Mouse (Mus musculus): ENCODE results near the gene Adh7. TPM values are rescaled to one million over a fixed set of nuclear protein-coding genes. Genes with fewer than 3 reads are reported as not detected.

The Adh7 gene
- polyA plus RNA-seq, 1 experiment from 2014 or later, result not detected

DNA sequence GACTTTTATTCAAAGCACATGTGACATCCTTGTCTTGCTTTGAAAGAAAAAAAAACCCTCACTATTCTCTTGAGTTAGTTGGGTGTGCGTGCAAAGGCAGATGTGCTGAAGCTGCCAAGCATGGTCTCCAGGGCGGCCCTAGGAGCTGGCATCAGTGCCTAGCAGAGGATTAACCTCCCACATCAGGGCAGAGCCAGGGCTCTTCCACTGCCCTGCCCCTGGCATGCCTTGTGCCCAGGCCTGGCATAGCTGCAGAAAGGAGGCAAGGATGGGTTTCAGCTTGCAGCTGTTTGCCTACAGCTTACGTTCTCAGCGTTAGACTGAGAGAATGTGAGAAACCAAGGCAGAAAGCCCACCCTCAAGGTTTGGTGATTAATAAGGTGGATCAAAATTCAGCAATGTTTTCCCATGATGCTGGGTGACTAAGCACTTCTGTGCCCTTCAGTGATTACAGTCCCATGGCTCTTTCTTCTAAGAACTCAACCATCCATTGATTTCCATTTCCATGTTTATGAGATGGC is 5.1 kb upstream of the Adh7 start:
- ATAC-seq (replicated peaks; ENCODE audit: insufficient number of reproducible peaks, low FRiP score, low TSS enrichment, low read depth) (no peak), DNase-seq (ENCODE audit: low spot score) (no peak)
- no peaks in the 10 kb centered on the region for H3K9me3 ChIP-seq (replicated peaks; ENCODE audit: control insufficient read depth, low read length)
- H3K4me3 ChIP-seq (ENCODE audit: low read depth, low read length), result no peak overlapping the region
- no peaks in the 10 kb centered on the region for H3K27me3 ChIP-seq (ENCODE audit: control insufficient read depth, insufficient read depth, low read length)
- H3K9ac ChIP-seq (replicated peaks; ENCODE audit: low read length), result no peak overlapping the region
- no peaks in the 10 kb centered on the region; the same call in 1 of the 2 replicates for H3K4me1 ChIP-seq (ENCODE audit: control insufficient read depth, insufficient read depth, low read length)
- no peak overlapping the region for H3K27ac ChIP-seq (replicated peaks; ENCODE audit: low read depth, low read length)
- H3K4me2 ChIP-seq (ENCODE audit: low read depth, low read length), result no peak overlapping the region
- 87% methylated on average over 4 of the region's 4 CpGs for WGBS
- no peaks in the 10 kb centered on the region for H3K36me3 ChIP-seq (replicated peaks; ENCODE audit: control insufficient read depth, insufficient read depth, low read depth, low read length)

- Histone ChIP-seq H3K4me1 (ENCODE audit: control insufficient read depth, insufficient read depth, low read length) (no peaks in the 10 kb centered on the region; the same call in 1 of the 2 replicates), H3K27ac (replicated peaks; ENCODE audit: low read depth, low read length) (no peak overlapping the region), H3K4me3 (ENCODE audit: low read depth, low read length) (no peak overlapping the region), H3K4me2 (ENCODE audit: low read depth, low read length) (no peak overlapping the region), H3K36me3 (replicated peaks; ENCODE audit: control insufficient read depth, insufficient read depth, low read depth, low read length) (no peaks in the 10 kb centered on the region), H3K27me3 (ENCODE audit: control insufficient read depth, insufficient read depth, low read length) (no peaks in the 10 kb centered on the region), H3K9me3 (replicated peaks; ENCODE audit: control insufficient read depth, low read length) (no peaks in the 10 kb centered on the region), H3K9ac (replicated peaks; ENCODE audit: low read length) (0 out of 2 replicates have a peak overlapping the region, but pooled peaks have one; percentile 22)
- no peak for ATAC-seq (replicated peaks; ENCODE audit: insufficient number of reproducible peaks, low FRiP score, low TSS enrichment, low read depth)
- 47% methylated on average over 11 of the region's 11 CpGs for WGBS
- no peak for DNase-seq (ENCODE audit: low spot score)
Measured at GRCm38 (mm10) chr3:138215395-138215989, 2.1 kb upstream of the Adh7 start.

GRCm38 (mm10) chr3:138216091-138216490 is 1.5 kb upstream of the Adh7 start:
- Histone ChIP-seq H3K4me1 (ENCODE audit: control insufficient read depth, insufficient read depth, low read length) (no peaks in the 10 kb centered on the region; the same call in 1 of the 2 replicates), H3K4me2 (ENCODE audit: low read depth, low read length) (no peak overlapping the region), H3K27me3 (ENCODE audit: control insufficient read depth, insufficient read depth, low read length) (no peaks in the 10 kb centered on the region), H3K4me3 (ENCODE audit: low read depth, low read length) (no peak overlapping the region), H3K9ac (replicated peaks; ENCODE audit: low read length) (no peak overlapping the region), H3K36me3 (replicated peaks; ENCODE audit: control insufficient read depth, insufficient read depth, low read depth, low read length) (no peaks in the 10 kb centered on the region), H3K9me3 (replicated peaks; ENCODE audit: control insufficient read depth, low read length) (no peaks in the 10 kb centered on the region), H3K27ac (replicated peaks; ENCODE audit: low read depth, low read length) (no peak overlapping the region)
- WGBS, result 83% methylated on average over 8 of the region's 8 CpGs
- DNase-seq (ENCODE audit: low spot score), result no peak
- no peak for ATAC-seq (replicated peaks; ENCODE audit: insufficient number of reproducible peaks, low FRiP score, low TSS enrichment, low read depth)

- Histone ChIP-seq H3K36me3 (replicated peaks; ENCODE audit: control insufficient read depth, insufficient read depth, low read depth, low read length) (no peaks in the 10 kb centered on the region), H3K4me2 (ENCODE audit: low read depth, low read length) (no peak overlapping the region), H3K4me3 (ENCODE audit: low read depth, low read length) (no peak overlapping the region), H3K27ac (replicated peaks; ENCODE audit: low read depth, low read length) (no peak overlapping the region), H3K4me1 (ENCODE audit: control insufficient read depth, insufficient read depth, low read length) (no peaks in the 10 kb centered on the region), H3K9me3 (replicated peaks; ENCODE audit: control insufficient read depth, low read length) (no peaks in the 10 kb centered on the region), H3K9ac (replicated peaks; ENCODE audit: low read length) (no peak overlapping the region), H3K27me3 (ENCODE audit: control insufficient read depth, insufficient read depth, low read length) (no peaks in the 10 kb centered on the region)
- DNase-seq (ENCODE audit: low spot score), result no peak
- 88% methylated on average over 11 of the region's 11 CpGs for WGBS
- no peak for ATAC-seq (replicated peaks; ENCODE audit: insufficient number of reproducible peaks, low FRiP score, low TSS enrichment, low read depth)
Measured at GRCm38 (mm10) chr3:138221116-138221515, 3.6 kb downstream of the Adh7 start.

- Histone ChIP-seq H3K36me3 (replicated peaks; ENCODE audit: control insufficient read depth, insufficient read depth, low read depth, low read length) (no peaks in the 10 kb centered on the region), H3K27ac (replicated peaks; ENCODE audit: low read depth, low read length) (no peak overlapping the region), H3K9ac (replicated peaks; ENCODE audit: low read length) (no peak overlapping the region), H3K4me1 (ENCODE audit: control insufficient read depth, insufficient read depth, low read length) (no peaks in the 10 kb centered on the region), H3K27me3 (ENCODE audit: control insufficient read depth, insufficient read depth, low read length) (no peaks in the 10 kb centered on the region), H3K4me3 (ENCODE audit: low read depth, low read length) (no peak overlapping the region), H3K4me2 (ENCODE audit: low read depth, low read length) (no peak overlapping the region), H3K9me3 (replicated peaks; ENCODE audit: control insufficient read depth, low read length) (no peaks in the 10 kb centered on the region)
- WGBS, result 63% methylated on average over 4 of the region's 4 CpGs
- DNase-seq (ENCODE audit: low spot score) (no peak), ATAC-seq (replicated peaks; ENCODE audit: insufficient number of reproducible peaks, low FRiP score, low TSS enrichment, low read depth) (no peak)
Measured at GRCm38 (mm10) chr3:138222511-138222910, 5.0 kb downstream of the Adh7 start.

DNA sequence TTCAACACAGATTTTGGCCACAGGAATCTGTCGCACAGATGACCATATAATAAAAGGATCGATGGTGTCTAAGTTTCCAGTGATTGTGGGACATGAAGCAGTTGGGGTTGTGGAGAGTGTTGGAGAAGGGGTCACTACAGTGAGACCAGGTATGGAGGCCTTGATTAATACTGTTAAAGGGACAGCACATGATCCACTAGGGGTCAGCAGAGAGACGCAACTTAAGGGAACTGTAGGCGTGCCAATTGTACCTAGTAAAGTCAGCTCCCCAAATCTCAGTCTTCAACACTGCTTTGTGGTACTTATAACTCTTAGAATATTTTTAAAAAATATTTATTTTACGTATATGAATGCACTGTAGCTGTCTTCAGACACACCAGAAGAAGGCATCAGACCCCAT is 5.4 kb downstream of the Adh7 start:
- 0 out of 2 replicates have a peak, but pooled peaks have one; percentile 67 for ATAC-seq (replicated peaks; ENCODE audit: insufficient number of reproducible peaks, low FRiP score, low TSS enrichment, low read depth)
- H3K27me3 ChIP-seq (ENCODE audit: control insufficient read depth, insufficient read depth, low read length), result no peaks in the 10 kb centered on the region
- peak; percentile 85 for DNase-seq (ENCODE audit: low spot score)
- H3K9ac ChIP-seq (replicated peaks; ENCODE audit: low read length), result no peak overlapping the region
- no peak overlapping the region for H3K4me3 ChIP-seq (ENCODE audit: low read depth, low read length)
- 44% methylated on average over 5 of the region's 5 CpGs for WGBS
- H3K36me3 ChIP-seq (replicated peaks; ENCODE audit: control insufficient read depth, insufficient read depth, low read depth, low read length), result no peaks in the 10 kb centered on the region
- no peaks in the 10 kb centered on the region for H3K9me3 ChIP-seq (replicated peaks; ENCODE audit: control insufficient read depth, low read length)
- H3K27ac ChIP-seq (replicated peaks; ENCODE audit: low read depth, low read length), result no peak overlapping the region
- no peak overlapping the region for H3K4me2 ChIP-seq (ENCODE audit: low read depth, low read length)
- H3K4me1 ChIP-seq (ENCODE audit: control insufficient read depth, insufficient read depth, low read length), result no peaks in the 10 kb centered on the region

- H3K4me2 ChIP-seq (ENCODE audit: low read depth, low read length), result no peak overlapping the region
- H3K9me3 ChIP-seq (replicated peaks; ENCODE audit: control insufficient read depth, low read length), result no peaks in the 10 kb centered on the region
- ATAC-seq (replicated peaks; ENCODE audit: insufficient number of reproducible peaks, low FRiP score, low TSS enrichment, low read depth), result no peak
- H3K4me1 ChIP-seq (ENCODE audit: control insufficient read depth, insufficient read depth, low read length), result no peaks in the 10 kb centered on the region
- DNase-seq (ENCODE audit: low spot score), result no peak
- no peaks in the 10 kb centered on the region for H3K27me3 ChIP-seq (ENCODE audit: control insufficient read depth, insufficient read depth, low read length)
- WGBS, result 83% methylated on average over 13 of the region's 13 CpGs
- no peak overlapping the region for H3K4me3 ChIP-seq (ENCODE audit: low read depth, low read length)
- H3K27ac ChIP-seq (replicated peaks; ENCODE audit: low read depth, low read length), result no peak overlapping the region
- H3K9ac ChIP-seq (replicated peaks; ENCODE audit: low read length), result no peak overlapping the region
- no peaks in the 10 kb centered on the region for H3K36me3 ChIP-seq (replicated peaks; ENCODE audit: control insufficient read depth, insufficient read depth, low read depth, low read length)
Measured at GRCm38 (mm10) chr3:138224363-138224954, 6.9 kb downstream of the Adh7 start.

DNA sequence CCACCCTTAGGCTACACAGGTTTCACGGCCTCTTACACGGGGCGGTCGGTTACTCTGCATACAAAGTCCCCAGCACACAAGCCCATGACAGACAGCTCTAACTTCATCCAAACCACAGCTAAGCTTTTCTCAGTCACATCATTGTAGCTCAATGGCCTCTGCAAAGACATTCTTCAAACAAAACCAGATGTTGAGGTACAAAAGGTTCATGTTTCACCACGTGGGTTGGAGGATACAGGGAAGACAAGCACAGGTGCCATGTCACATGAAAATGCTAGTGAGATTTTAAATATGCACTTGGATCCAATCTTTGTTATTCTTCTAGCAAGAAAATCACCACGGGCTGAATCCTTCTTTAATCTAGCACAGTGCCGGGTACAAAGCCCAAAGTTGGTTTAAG is 7.8 kb downstream of the Adh7 start:
- H3K4me1 ChIP-seq (ENCODE audit: control insufficient read depth, insufficient read depth, low read length), result no peaks in the 10 kb centered on the region
- ATAC-seq (replicated peaks; ENCODE audit: insufficient number of reproducible peaks, low FRiP score, low TSS enrichment, low read depth), result 0 out of 2 replicates have a peak, but pooled peaks have one; percentile 23
- no peaks in the 10 kb centered on the region for H3K9me3 ChIP-seq (replicated peaks; ENCODE audit: control insufficient read depth, low read length)
- no peaks in the 10 kb centered on the region for H3K27me3 ChIP-seq (ENCODE audit: control insufficient read depth, insufficient read depth, low read length)
- WGBS, result 55% methylated on average over 6 of the region's 7 CpGs
- no peak overlapping the region for H3K27ac ChIP-seq (replicated peaks; ENCODE audit: low read depth, low read length)
- no peak overlapping the region for H3K4me3 ChIP-seq (ENCODE audit: low read depth, low read length)
- no peaks in the 10 kb centered on the region for H3K36me3 ChIP-seq (replicated peaks; ENCODE audit: control insufficient read depth, insufficient read depth, low read depth, low read length)
- peak; percentile 56 for DNase-seq (ENCODE audit: low spot score)
- no peak overlapping the region for H3K4me2 ChIP-seq (ENCODE audit: low read depth, low read length)
- H3K9ac ChIP-seq (replicated peaks; ENCODE audit: low read length), result no peak overlapping the region
